Mouse (Mus musculus) E14TG2a.4 (cell line): ENCODE data around the gene Olfr631.

Source experiments
- CTCF ChIP-seq: conservative IDR thresholded peaks from 2 replicates; pipeline ENCODE4 v1.5.1; 2014; ENCODE audit warnings: low read length
- NANOG ChIP-seq: IDR thresholded peaks from 2 replicates; pipeline ENCODE4 v1.6.1; 2014; ENCODE audit warnings: borderline replicate concordance, low read length, mixed read lengths

GRCm38 (mm10) chr7:103944137-103944536, 15.5 kb downstream of the Olfr631 start, which contains the start of gene Olfr633:
- no peak for TF ChIP-seq CTCF
- no peak for TF ChIP-seq NANOG
